Mouse (Mus musculus) heart, embryonic 16.5 days (tissue): ENCODE results near the gene Pelo. TPM values are rescaled to one million over a fixed set of nuclear protein-coding genes. Genes with fewer than 3 reads are reported as not detected.

ENCODE experiments used
- polyA plus RNA-seq: library from polyadenylated mRNA; unstranded; fragments of >200 nt; fragmentation: Nextera tagmentation; extraction: Ambion mirVana; gene quantifications from 2 replicates; pipeline ENCODE4 v1.2.1, GENCODE M21; 2015

Pelo gene
- polyA plus RNA-seq, 1 experiment from 2014 or later = 6.9 TPM

Other genes with a start within 250 kb of the Pelo start
- 1.9 and 3.8 TPM in 2 replicates for gene Itga2, start 158.1 kb downstream of the Pelo start, polyA plus RNA-seq
- 7.6 and 8.4 TPM in 2 replicates for gene Gm49395, start 11.7 kb upstream of the Pelo start, polyA plus RNA-seq
- gene Itga1, start 11.8 kb upstream of the Pelo start, polyA plus RNA-seq = 26.3 and 29.2 TPM in 2 replicates